Mouse (Mus musculus) kidney, embryonic 15.5 days (tissue): ENCODE data around the gene Arhgap35. TPM values are rescaled to one million over a fixed set of nuclear protein-coding genes. Genes with fewer than 3 reads are reported as not detected.
"Not testable (repeated sequence)": the region's sequence is repeated elsewhere in the genome, so short reads cannot be mapped to it uniquely, and the experiment has no call there.

Experiments
- ATAC-seq: fragments of 200-750 bp; cut with Nextera tagmentation; replicated peaks from 2 replicates; pipeline ENCODE4 v1.8.0; 2017; ENCODE audit warnings: moderate TSS enrichment; ENCODE audit not compliant: low FRiP score
- H3K27ac ChIP-seq: fragments of 300-500 bp; sonication (generic); 2 replicates; pipeline ENCODE4 v1.5.1; 2015; ENCODE audit warnings: mild to moderate bottlenecking, inconsistent platforms
- H3K27me3 ChIP-seq: fragments of 300-500 bp; sonication (generic); 2 replicates; pipeline ENCODE4 v1.6.1; 2015; ENCODE audit warnings: inconsistent platforms
- H3K36me3 ChIP-seq: fragments of 300-500 bp; sonication (generic); 2 replicates; pipeline ENCODE4 v1.6.1; 2015; ENCODE audit warnings: inconsistent platforms
- H3K4me1 ChIP-seq: fragments of 300-500 bp; sonication (generic); 2 replicates; pipeline ENCODE4 v1.6.1; 2015; ENCODE audit warnings: inconsistent platforms
- H3K4me2 ChIP-seq: fragments of 300-500 bp; sonication (generic); 2 replicates; pipeline ENCODE4 v1.6.1; 2015; ENCODE audit warnings: moderate library complexity, mild to moderate bottlenecking, inconsistent platforms
- H3K4me3 ChIP-seq: fragments of 300-500 bp; sonication (generic); replicated peaks from 2 replicates; pipeline ENCODE4 v1.5.1; 2015; ENCODE audit warnings: mild to moderate bottlenecking, inconsistent platforms
- H3K9ac ChIP-seq: fragments of 300-500 bp; sonication (generic); 2 replicates; pipeline ENCODE4 v1.6.1; 2015; ENCODE audit warnings: mild to moderate bottlenecking, inconsistent platforms
- H3K9me3 ChIP-seq: fragments of 300-500 bp; sonication (generic); replicated peaks from 2 replicates; pipeline ENCODE4 v1.6.1; 2016; ENCODE audit warnings: inconsistent platforms
- WGBS: fragments of 180-500 bp; shearing (Covaris S2); methylation state at CpG from one replicate; pipeline ENCODE4 v1.1.7; 2015; ENCODE audit warnings: mixed read lengths; 5-methylcytosine and 5-hydroxymethylcytosine counted together
- polyA plus RNA-seq: library from polyadenylated mRNA; unstranded; fragments of >200 nt; fragmentation: Nextera tagmentation; extraction: Ambion mirVana; gene quantifications from 2 replicates; pipeline ENCODE4 v1.2.1, GENCODE M21; 2015

The Arhgap35 gene
- 16.8 and 18.2 TPM in 2 replicates for polyA plus RNA-seq

DNA sequence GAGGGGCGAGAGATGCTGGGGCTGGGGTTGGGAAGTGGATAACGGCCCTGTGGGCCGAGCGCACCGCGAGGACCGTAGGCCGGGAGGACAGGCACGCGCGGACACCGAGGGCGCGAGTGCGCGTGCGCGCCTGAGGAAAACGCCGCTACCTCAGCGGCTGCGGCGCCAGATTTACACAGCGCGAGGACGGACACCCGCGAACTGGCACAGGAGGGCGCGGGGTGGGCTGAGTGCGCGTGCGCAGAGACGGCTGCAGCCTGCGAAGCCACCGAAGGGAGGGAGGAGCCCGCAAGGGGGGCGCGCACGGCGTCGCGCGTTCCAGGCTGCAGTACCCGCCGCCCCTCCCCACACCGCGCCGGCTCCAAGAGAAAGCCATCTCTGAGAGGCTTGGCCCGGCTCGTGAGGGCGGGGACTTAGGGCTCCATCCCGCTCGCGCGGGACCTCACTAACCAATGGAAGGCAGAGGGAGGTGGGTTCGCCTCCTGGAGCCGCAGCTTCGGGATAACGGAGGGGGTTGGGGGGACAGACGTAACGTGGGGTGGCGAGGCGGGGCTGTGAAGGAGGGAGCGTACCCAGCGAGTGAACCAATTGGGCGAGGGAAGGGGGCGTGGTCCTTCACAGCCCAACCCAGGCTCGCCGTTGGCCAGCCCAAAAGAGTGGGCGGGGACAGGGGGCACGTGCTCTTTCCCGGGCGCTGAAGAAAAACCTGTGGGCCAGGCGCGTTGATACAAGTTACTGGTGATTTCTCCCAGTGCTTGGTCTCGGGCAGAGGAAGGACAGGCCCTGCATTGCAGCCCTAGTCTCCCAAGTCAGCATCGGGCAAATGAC lies at the start of gene Arhgap35:
Gene Arhgap35 (minus strand): TSS at position 106 of the 828 bp plus-strand sequence.
- Histone ChIP-seq H3K4me2 (peak within 1 kb of the TSS; percentile 74), H3K36me3 (no peaks in the 10 kb centered on the region), H3K27ac (peak within 1 kb of the TSS; percentile 100), H3K9me3 (no peaks in the 10 kb centered on the region), H3K4me1 (peaks cover 67% of the 10 kb centered on the region), H3K4me3 (peak within 1 kb of the TSS; percentile 95), H3K9ac (peak within 1 kb of the TSS; percentile 98), H3K27me3 (no peaks in the 10 kb centered on the region)
- ATAC-seq: peak; percentile 98
- 0% methylated on average over 73 of the region's 78 CpGs for WGBS

DNA sequence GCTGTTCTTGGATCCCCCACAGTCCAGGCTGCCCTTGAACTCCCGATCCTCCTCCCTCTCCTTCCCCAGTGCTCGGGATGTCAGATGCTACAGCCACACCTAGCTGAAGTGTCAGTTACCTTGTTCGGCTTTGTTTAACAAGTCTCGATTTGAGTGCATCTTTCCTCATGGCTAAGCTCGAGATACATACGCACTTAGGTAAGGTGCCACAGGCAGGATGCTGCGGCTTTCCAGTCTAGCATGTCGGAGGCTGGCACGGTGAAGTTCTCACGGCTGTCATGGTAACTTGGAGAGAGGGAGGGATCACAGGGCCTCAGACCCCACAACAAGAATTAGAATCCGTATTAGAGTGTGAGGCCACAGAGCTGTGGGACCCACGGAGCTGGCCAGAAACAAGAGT lies 29.5 kb upstream of the Arhgap35 start:
- Histone ChIP-seq H3K4me2 (no peak overlapping the region), H3K4me3 (no peak overlapping the region), H3K36me3 (no peaks in the 10 kb centered on the region), H3K27me3 (no peaks in the 10 kb centered on the region), H3K4me1 (no peaks in the 10 kb centered on the region), H3K27ac (no peak overlapping the region), H3K9me3 (no peaks in the 10 kb centered on the region), H3K9ac (no peak overlapping the region)
- 73% methylated on average over 12 of the region's 12 CpGs for WGBS
- no peak for ATAC-seq

DNA sequence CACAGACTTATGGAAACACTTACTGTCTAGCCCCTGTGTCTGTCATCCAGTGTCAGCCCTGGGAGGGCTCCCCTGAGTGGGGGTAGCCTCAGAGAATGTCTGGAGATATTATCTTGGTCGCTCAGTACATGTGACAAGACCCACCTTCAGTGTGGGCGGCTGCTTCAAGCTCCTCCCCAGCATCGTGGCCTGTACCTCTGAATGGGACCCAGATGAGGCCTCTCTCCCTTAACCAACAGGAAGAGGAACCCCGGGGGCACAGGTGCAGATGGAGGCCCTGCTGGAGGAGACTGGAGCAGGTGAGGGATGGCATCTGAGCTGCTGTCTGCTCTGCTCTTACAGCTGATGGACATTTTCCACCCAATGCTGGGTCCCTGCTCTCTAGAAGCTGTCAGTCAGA lies 28.3 kb upstream of the Arhgap35 start:
- ATAC-seq, H3K4me3 ChIP-seq, H3K4me1 ChIP-seq, H3K9ac ChIP-seq, H3K9me3 ChIP-seq, H3K4me2 ChIP-seq, H3K36me3 ChIP-seq, H3K27ac ChIP-seq, H3K27me3 ChIP-seq: not testable (repeated sequence)
- 33% methylated on average over 4 of the region's 4 CpGs for WGBS

DNA sequence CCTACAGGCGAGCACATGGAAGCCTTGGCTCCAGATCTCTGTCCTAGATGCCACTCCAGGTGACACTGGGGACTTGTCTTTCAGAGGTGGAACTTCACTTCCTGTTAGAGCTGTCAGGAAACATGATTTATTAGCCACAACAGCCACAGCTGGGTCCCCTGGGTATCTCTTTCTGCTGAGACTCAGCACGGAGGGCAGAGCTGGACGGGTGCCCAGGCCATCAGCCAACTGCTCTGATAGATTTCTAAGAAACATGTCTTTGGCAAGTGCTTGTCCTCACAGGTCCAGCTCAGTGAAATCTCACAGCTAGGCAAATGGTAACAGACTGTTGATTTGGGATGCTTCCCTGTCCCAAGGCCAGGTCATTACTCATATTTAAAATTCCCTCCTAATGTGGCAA lies 24.2 kb upstream of the Arhgap35 start:
- WGBS: 61% methylated on average over 3 of the region's 3 CpGs
- H3K27ac ChIP-seq: no peak overlapping the region
- H3K9me3 ChIP-seq: no peaks in the 10 kb centered on the region
- no peak for ATAC-seq
- H3K9ac ChIP-seq: no peak overlapping the region
- H3K36me3 ChIP-seq: no peaks in the 10 kb centered on the region
- H3K4me3 ChIP-seq: no peak overlapping the region
- H3K27me3 ChIP-seq: no peaks in the 10 kb centered on the region
- 0 out of 2 replicates have a peak, but pooled peaks cover under 1% of the 10 kb centered on the region for H3K4me1 ChIP-seq
- no peak overlapping the region for H3K4me2 ChIP-seq

DNA sequence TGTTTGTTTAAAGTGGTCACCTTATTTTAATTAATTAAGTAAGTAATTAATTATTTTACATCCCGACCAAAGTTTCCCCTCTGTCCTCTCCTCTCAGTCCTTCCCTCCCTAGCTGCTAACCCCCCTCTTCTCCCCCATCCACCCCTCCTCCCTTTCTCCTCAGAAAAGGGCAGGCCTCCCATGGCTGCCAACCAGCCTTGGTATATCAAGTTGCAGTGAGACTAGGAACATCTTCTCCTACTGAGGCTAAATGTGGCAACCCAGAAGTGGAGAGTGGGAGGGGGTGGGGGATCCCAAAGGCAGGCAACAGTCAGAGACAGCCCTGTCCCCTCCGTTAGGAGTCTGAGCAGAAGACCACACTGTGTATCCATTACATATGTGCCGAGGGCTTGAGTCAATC lies 20.3 kb upstream of the Arhgap35 start:
- no peak overlapping the region for H3K4me3 ChIP-seq
- no peaks in the 10 kb centered on the region for H3K36me3 ChIP-seq
- no peak overlapping the region for H3K9ac ChIP-seq
- WGBS: 26% methylated on average over 3 of the region's 3 CpGs
- H3K4me1 ChIP-seq: 0 out of 2 replicates have a peak, but pooled peaks cover 2% of the 10 kb centered on the region
- no peaks in the 10 kb centered on the region for H3K27me3 ChIP-seq
- peaks cover 3% of the 10 kb centered on the region; the same call in 1 of the 2 replicates for H3K9me3 ChIP-seq
- H3K27ac ChIP-seq: no peak overlapping the region
- no peak for ATAC-seq
- H3K4me2 ChIP-seq: no peak overlapping the region

DNA sequence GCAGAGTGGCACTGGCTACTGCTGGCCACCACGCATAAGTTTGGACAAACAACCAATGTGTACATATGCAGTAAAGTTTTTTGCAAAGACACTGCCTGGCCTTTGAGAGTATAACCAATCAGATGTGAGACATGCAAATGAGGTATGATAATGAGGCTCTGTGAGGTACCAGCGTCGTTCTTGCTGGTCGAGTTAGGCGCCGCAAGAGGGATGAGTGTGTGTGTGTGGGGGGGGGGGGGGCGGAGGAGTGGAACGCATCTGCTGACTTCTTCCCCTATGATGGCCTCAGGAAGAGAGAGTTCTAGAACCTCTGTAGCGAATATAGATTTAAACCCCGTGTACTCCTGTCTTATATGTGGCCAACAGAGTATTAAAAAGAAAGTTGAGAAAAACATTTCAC lies 19.1 kb upstream of the Arhgap35 start:
- not testable (repeated sequence) for H3K27me3 ChIP-seq

DNA sequence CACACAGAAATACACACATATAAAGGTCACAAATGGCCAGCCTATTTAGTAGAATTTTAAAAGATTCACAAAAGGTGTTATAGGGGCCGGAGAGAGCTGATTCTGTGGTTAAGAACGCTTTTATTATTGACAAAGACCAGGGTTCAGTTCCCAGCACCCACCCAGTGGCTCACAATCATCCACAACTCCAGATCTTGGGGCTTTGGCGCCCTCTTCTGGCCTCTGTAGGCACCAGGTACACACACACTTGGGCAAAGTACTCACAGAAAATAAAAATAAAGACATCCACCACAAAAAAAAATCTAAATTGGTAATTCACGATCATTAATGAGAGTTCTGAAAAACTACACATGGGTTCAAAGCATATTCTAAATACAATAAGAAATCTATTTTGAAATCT lies 17.1 kb upstream of the Arhgap35 start:
- H3K27me3 ChIP-seq: no peaks in the 10 kb centered on the region
- H3K9ac ChIP-seq: no peak overlapping the region
- no peak overlapping the region for H3K27ac ChIP-seq
- H3K36me3 ChIP-seq: no peaks in the 10 kb centered on the region
- ATAC-seq: no peak
- no peak overlapping the region for H3K4me3 ChIP-seq
- H3K9me3 ChIP-seq: peaks cover 3% of the 10 kb centered on the region; the same call in 1 of the 2 replicates
- 0 out of 2 replicates have a peak, but pooled peaks cover 8% of the 10 kb centered on the region for H3K4me1 ChIP-seq
- 65% methylated on average over 4 of the region's 4 CpGs for WGBS
- H3K4me2 ChIP-seq: no peak overlapping the region

More for the DNA sequence above, 19.1 kb upstream of the Arhgap35 start:
- H3K4me3 ChIP-seq, H3K27ac ChIP-seq, H3K9me3 ChIP-seq, H3K9ac ChIP-seq, H3K4me1 ChIP-seq, H3K36me3 ChIP-seq: not testable (repeated sequence)
- WGBS: 16% methylated on average over 10 of the region's 10 CpGs
- ATAC-seq: peak; percentile 59
- H3K4me2 ChIP-seq: 0 out of 2 replicates have a peak overlapping the region, but pooled peaks have one; percentile 14

DNA sequence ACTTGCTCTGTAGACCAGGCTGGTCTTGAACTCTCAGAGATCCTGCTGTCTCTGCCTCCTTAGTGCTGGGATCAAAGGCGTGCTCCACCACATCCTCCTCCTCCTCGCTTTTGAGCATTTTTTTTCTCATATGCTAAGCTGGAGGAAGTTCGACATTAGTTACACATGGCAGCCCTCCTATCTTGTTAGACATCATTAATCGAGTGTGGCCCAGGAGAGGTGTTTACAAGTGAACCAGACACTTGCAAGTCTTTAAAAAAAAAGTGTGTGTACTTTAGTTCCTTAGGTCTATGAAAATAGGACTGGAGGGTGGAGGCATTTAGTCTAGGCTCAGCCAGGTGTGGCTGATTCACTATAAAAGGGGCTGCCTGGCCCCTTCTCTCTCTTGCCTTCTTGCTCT lies 16.2 kb upstream of the Arhgap35 start:
- Histone ChIP-seq H3K36me3 (no peaks in the 10 kb centered on the region), H3K9ac (no peak overlapping the region), H3K9me3 (peaks cover 3% of the 10 kb centered on the region; the same call in 1 of the 2 replicates), H3K4me2 (no peak overlapping the region), H3K4me3 (no peak overlapping the region), H3K27me3 (no peaks in the 10 kb centered on the region), H3K4me1 (0 out of 2 replicates have a peak, but pooled peaks cover 8% of the 10 kb centered on the region), H3K27ac (no peak overlapping the region)
- ATAC-seq: no peak
- WGBS: 43% methylated on average over 4 of the region's 4 CpGs

DNA sequence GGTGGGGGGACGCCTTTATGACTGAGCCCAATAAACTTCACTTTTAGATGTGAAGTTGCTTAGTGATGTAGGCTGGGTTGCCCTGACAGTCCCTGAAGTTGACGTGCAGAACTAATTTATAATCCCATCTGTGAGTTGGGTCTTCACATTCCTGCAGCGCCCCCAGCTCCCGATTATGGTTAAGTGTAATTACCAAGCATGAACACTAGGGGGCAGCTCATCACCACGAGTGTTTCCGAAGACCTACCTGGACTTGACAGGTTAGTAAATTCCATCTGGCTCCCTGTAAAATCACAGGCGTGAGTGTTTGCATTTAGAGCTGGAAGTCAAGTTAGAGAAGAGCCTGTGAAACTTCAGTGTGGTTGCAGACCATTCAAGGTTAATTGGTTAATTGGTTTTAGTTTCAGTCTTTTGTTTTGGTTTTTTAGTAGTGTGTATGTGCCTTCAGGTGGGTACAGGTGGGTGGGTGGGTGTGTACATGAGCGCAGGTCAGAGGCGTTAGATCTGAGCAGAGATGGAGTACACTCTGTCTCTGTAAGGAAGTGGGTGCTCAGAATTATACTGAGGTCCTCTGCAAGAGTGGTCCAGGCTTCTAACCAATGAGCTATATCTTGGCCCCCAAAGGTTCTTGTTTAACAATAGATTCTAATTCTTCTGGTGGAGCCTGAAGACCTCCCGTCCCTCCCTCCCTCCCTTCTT lies 15.0 kb upstream of the Arhgap35 start:
- Histone ChIP-seq H3K27me3 (no peaks in the 10 kb centered on the region), H3K9ac (no peak overlapping the region), H3K4me1 (0 out of 2 replicates have a peak, but pooled peaks cover 8% of the 10 kb centered on the region), H3K9me3 (peaks cover 3% of the 10 kb centered on the region; the same call in 1 of the 2 replicates), H3K4me3 (no peak overlapping the region), H3K36me3 (no peaks in the 10 kb centered on the region), H3K4me2 (no peak overlapping the region), H3K27ac (no peak overlapping the region)
- 19% methylated on average over 10 of the region's 10 CpGs for WGBS
- ATAC-seq: no peak

DNA sequence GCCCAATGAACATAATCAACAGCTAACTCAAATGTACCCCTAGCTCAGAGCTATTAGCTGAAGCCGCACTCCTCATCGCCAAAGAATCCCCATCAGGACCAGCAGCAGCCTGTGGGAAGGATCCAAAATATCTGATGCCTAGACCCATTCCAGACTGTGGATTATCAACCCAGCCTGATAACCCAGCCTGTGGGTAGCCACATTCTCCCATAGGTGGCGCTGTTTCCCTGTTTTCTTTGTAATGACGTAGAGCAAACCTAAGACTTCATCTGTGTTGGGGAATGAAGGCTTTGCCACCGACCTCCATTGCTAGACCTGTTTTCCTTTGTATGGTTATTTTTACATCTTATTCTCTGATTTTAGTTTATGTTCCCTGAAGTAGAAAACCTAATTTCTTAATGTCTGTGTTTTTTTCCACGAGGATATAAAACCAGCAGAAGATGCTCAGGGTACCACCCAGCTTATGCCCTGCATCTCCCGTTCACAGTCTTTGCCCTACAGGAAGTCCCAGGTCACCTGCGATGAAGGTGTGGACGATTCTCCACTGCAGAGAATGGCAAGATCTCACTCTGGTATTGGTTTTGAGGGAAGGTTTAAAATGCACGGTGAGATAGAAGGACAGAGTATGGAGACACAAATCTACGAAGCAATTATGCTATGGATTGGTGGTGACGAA lies 13.4 kb upstream of the Arhgap35 start:
- Histone ChIP-seq H3K4me2 (no peak overlapping the region), H3K27me3 (no peaks in the 10 kb centered on the region), H3K9me3 (peaks cover 3% of the 10 kb centered on the region; the same call in 1 of the 2 replicates), H3K27ac (no peak overlapping the region), H3K36me3 (no peaks in the 10 kb centered on the region), H3K9ac (no peak overlapping the region), H3K4me3 (no peak overlapping the region), H3K4me1 (0 out of 2 replicates have a peak, but pooled peaks cover 6% of the 10 kb centered on the region)
- WGBS: 37% methylated on average over 12 of the region's 12 CpGs
- ATAC-seq: 0 out of 2 replicates have a peak, but pooled peaks have one; percentile 45

DNA sequence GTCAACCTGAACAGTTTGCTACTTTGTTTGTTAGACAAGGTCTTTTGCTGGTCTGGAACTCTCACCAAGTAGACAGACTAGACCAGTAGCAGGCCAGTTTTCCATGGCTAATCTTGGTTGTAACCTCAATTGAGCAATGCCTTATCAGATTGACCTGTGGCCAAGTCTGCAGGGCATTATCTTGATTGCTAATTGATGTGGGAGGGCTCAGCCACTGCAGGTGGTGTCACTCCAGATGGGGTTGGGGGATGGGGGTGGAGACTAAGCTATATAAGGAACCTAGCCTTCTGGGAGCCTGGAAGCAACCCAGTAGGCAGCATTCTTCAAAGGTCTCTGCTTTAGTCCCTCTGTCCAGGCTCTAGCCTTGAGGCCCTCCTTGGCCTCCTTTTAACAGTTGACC lies 8.9 kb upstream of the Arhgap35 start:
- Histone ChIP-seq H3K27ac (no peak overlapping the region), H3K4me3 (no peak overlapping the region), H3K36me3 (no peaks in the 10 kb centered on the region), H3K9me3 (no peaks in the 10 kb centered on the region), H3K4me2 (no peak overlapping the region), H3K9ac (no peak overlapping the region), H3K27me3 (no peaks in the 10 kb centered on the region), H3K4me1 (peaks cover 12% of the 10 kb centered on the region)
- no peak for ATAC-seq

DNA sequence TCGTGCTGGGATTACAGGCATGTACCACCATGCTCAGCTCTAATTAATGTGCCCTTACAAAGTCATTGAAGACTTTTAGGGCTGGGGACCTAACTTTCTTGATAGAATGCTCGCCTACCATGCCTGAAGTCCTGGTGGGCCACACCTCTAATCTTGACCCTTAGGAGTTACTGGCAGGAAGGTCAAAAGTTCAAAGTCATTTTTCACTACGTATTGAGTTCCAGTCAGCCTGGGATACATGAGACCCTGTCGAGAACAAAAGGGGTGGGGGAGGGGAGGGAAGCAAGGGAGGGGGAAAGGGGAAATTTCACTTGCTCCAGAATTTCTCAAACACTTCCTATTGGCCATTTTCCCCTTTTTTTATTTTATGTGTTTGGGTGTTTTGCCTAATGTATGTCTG lies 8.3 kb upstream of the Arhgap35 start:
- Histone ChIP-seq H3K4me3 (no peak overlapping the region), H3K4me1 (peaks cover 18% of the 10 kb centered on the region), H3K9ac (no peak overlapping the region), H3K27ac (no peak overlapping the region), H3K4me2 (no peak overlapping the region), H3K27me3 (no peaks in the 10 kb centered on the region), H3K9me3 (no peaks in the 10 kb centered on the region), H3K36me3 (no peaks in the 10 kb centered on the region)
- no peak for ATAC-seq
- WGBS: 39% methylated on average over 4 of the region's 4 CpGs
